Mouse (Mus musculus) liver, embryonic 14.5 days (tissue): Measurements from ENCODE around the gene Sh3tc1.

Experiments used
- CTCF ChIP-seq: IDR thresholded peaks from 2 replicates; pipeline ENCODE4 v1.5.1; 2016; ENCODE audit warnings: antibody characterized with exemption, low read depth, control low read depth
- EP300 ChIP-seq: IDR thresholded peaks from 2 replicates; pipeline ENCODE4 v1.6.1; 2016; ENCODE audit warnings: antibody characterized with exemption, low read depth

- TF ChIP-seq CTCF (no peak), EP300 (no peak)
These were observed at the start of gene Sh3tc1 for GRCm38 (mm10) chr5:35739536-35740278.
